Mouse (Mus musculus): ENCODE results near the gene Ankmy1.

Gene Ankmy1

DNA sequence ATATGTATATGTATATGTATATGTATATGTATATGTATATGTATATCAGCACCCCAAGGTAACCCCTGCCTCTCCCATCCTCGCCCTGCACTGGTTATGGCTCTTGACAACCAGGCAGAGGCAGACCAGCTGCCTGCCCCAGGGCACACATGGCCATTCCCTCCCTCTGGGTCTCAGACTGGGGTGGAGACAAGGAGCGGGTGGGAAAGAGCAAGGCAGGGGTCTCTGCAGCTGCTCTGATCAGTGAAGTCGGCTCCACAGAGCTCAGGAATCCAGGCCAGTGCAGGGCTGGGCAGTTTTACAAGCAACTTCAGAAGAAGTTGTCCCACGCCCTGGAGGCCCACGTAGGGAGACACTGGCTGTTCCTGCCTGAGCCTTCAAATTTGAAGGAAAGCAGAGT, 88.4 kb downstream of the Ankmy1 start:
- DNase-seq = no peak

All from kidney, adult 18-20 months (tissue).